Mouse (Mus musculus) lung, adult 2 months (tissue): ENCODE results near the gene Mapk1ip1. TPM values are rescaled to one million over a fixed set of nuclear protein-coding genes. Genes with fewer than 3 reads are reported as not detected.

ENCODE experiments used
- DNase-seq: peaks from one replicate; pipeline ENCODE4 v3.0.0; 2022
- H3K4me1 ChIP-seq: fragments of 200-500 bp; 2 replicates; pipeline ENCODE4 v1.6.1; 2011; ENCODE audit warnings: low read length; ENCODE audit not compliant: control insufficient read depth, insufficient read depth
- H3K4me3 ChIP-seq: fragments of 200-500 bp; replicated peaks from 2 replicates; pipeline ENCODE3; 2011; ENCODE audit warnings: low read depth, mild to moderate bottlenecking, control low read depth, low read length; ENCODE audit errors: extremely low read depth
- CTCF ChIP-seq: fragments of 200-500 bp; IDR thresholded peaks from 2 replicates; pipeline ENCODE4 v1.5.1; 2011; ENCODE audit warnings: mild to moderate bottlenecking, low read length, control low read depth; ENCODE audit not compliant: insufficient read depth
- POLR2A ChIP-seq: fragments of 200-500 bp; IDR thresholded peaks from 2 replicates; pipeline ENCODE4 v1.6.1; 2011; ENCODE audit warnings: low read depth, mild to moderate bottlenecking, control low read depth, low read length, borderline replicate concordance; ENCODE audit errors: extremely low read depth
- WGBS: fragments of 180-500 bp; shearing (Covaris S2); methylation state at CpG from one replicate; pipeline ENCODE4 v1.1.7; 2018; 5-methylcytosine and 5-hydroxymethylcytosine counted together
- polyA plus RNA-seq: library from polyadenylated mRNA; depleted of rRNA; stranded (reverse); fragments of >200 nt; gene quantifications from 2 replicates; pipeline ENCODE4 v1.2.3, GENCODE M21; 2012; rRNA removed

Mapk1ip1 gene
- polyA plus RNA-seq, 1 experiment = 50.6 TPM

DNA sequence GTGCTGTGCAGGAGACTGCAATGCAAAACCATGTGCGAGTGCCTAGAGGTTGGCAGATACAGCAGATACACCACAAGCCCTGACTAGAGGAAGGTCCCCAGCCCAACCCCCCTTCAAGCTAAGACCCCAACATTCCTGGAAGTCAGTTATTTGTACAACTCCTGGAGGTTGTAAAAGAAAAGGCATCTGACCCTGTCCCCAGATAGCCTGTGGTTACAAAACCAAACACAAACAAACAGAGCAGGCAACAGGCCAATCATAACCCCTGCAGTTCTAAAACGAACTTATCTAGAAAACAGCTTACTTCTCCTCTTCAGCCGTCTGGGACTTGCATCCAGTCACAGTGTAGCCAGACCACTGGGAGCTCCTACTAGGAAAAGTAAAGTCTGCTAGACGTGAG is 42.7 kb downstream of the Mapk1ip1 start:
- Histone ChIP-seq H3K4me3 (no peak overlapping the region), H3K4me1 (no peaks in the 10 kb centered on the region)
- WGBS = 6% methylated on average over 4 of the region's 4 CpGs
- TF ChIP-seq POLR2A (no peak), CTCF (no peak)
- DNase-seq = no peak

DNA sequence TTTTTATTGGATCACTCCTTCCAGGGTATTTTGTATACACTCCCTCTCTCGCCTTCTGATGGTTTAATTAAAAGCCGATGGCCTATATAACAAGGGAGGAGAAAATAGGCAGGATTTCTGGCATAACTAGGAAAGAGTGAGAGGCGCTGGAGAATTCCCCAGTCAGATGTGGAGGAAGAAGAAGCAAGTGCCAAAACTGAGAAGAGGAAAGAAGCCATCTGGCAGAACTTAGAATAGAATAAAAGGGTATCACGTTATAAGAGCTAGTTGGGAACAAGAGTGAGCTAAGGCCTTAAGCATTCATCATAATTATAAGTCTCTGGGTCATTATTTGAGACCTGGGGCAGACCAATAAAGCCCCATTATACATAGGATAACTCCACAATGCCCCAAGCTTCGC is 58.0 kb downstream of the Mapk1ip1 start:
- TF ChIP-seq CTCF = no peak
- TF ChIP-seq POLR2A = no peak
- Histone ChIP-seq H3K4me3 (no peak overlapping the region), H3K4me1 (no peaks in the 10 kb centered on the region)
- WGBS = 66% methylated on average over 5 of the region's 5 CpGs
- no peak for DNase-seq

Other genes starting within 250 kb of the Mapk1ip1 start
- 15.3 and 19.3 TPM in 2 replicates for gene Ppp2r2d, start 194 bp downstream of the Mapk1ip1 start, polyA plus RNA-seq
- gene Bnip3, start 63.2 kb upstream of the Mapk1ip1 start, polyA plus RNA-seq = 20.1 and 21.5 TPM in 2 replicates
- gene Jakmip3, start 94.5 kb upstream of the Mapk1ip1 start, polyA plus RNA-seq = 0.06 TPM in 1 of 2 replicates, not detected in the other
- gene Dpysl4, start 239.7 kb upstream of the Mapk1ip1 start, polyA plus RNA-seq = 0.38 and 0.40 TPM in 2 replicates